Mouse (Mus musculus): ENCODE data around the gene Sec14l2. TPM values are rescaled to one million over a fixed set of nuclear protein-coding genes. Genes with fewer than 3 reads are reported as not detected.

The Sec14l2 gene
- total RNA-seq, 2 experiments from 2014 or later, result 0.91 to 1.1 TPM

DNA sequence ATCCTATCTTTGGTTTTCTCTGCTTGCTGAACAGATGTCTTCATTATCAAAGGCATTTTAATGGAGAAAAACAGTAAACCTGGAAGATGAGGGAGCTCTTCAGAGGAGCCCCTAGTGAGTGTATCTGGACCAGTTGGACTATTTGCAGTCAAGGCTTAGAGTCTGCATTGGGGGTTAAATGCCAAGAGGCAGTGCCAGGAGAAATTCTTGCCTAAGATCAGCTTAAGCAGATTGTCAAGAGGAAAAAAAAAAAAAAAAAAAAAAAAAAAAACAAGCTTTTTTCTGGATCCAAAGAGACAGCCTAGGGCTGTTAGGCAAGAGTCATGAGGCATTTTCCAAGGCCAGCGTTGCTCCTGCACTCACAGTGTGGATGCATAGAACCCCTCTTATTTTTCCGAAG, 75.4 kb downstream of the Sec14l2 start:
- DNase-seq, result no peak

Small RNAs within 50 kb of the gene (microRNA-seq; reads per million reads assigned to microRNA genes)
- gene Mir3060, result 0.61 to 2.8 reads per million in 2 experiments

Other genes with a start within 250 kb of the Sec14l2 start
- under 1 TPM; 0.14 to 0.17 TPM for gene 4921536K21Rik, start 228.3 kb downstream of the Sec14l2 start, total RNA-seq (2021)
- gene Dusp18, start 228.2 kb downstream of the Sec14l2 start, total RNA-seq (2021), result 10 to 100 TPM; 21.5 to 24.4 TPM
- 1 to 10 TPM; 3.6 to 4.0 TPM for gene Slc35e4, start 208.8 kb downstream of the Sec14l2 start, total RNA-seq (2021)
- gene Tcn2, start 191.3 kb downstream of the Sec14l2 start, total RNA-seq (2021), result 10 to 100 TPM; 38.8 to 40.6 TPM
- 10 to 100 TPM; 41.0 to 42.0 TPM for gene Pes1, start 159.4 kb downstream of the Sec14l2 start, total RNA-seq (2021)
- gene 4930556J24Rik, start 146.6 kb downstream of the Sec14l2 start, total RNA-seq (2021), result not detected
- under 1 TPM; 0.14 to 0.23 TPM for gene Gal3st1, start 139.8 kb downstream of the Sec14l2 start, total RNA-seq (2021)
- not detected for gene Sec14l4, start 92.0 kb downstream of the Sec14l2 start, total RNA-seq (2021)
- gene Sec14l3, start 58.6 kb downstream of the Sec14l2 start, total RNA-seq (2021), result not detected
- gene Mtfp1, start 28.0 kb downstream of the Sec14l2 start, total RNA-seq (2021), result 10 to 100 TPM; 46.3 to 52.0 TPM
- 10 to 100 TPM; 17.5 to 18.3 TPM for gene Rnf215, start 11.8 kb upstream of the Sec14l2 start, total RNA-seq (2021)
- 1 to 10 TPM; 5.8 to 6.5 TPM for gene Ccdc157, start 36.9 kb upstream of the Sec14l2 start, total RNA-seq (2021)
- gene Sf3a1, start 36.9 kb upstream of the Sec14l2 start, total RNA-seq (2021), result 10 to 100 TPM; 56.6 to 56.9 TPM
- 10 to 100 TPM; 10.9 to 11.8 TPM for gene Tbc1d10a, start 63.4 kb upstream of the Sec14l2 start, total RNA-seq (2021)
- 1 to 10 TPM; 4.7 to 5.1 TPM for gene Castor1, start 94.8 kb upstream of the Sec14l2 start, total RNA-seq (2021)
- gene Osm, start 113.0 kb upstream of the Sec14l2 start, total RNA-seq (2021), result under 1 TPM in 1 of 2 experiments, not detected in 1; 0.14 TPM
- 1 to 10 TPM; 1.8 to 2.0 TPM for gene Lif, start 134.1 kb upstream of the Sec14l2 start, total RNA-seq (2021)

All from heart, postnatal 4 days (tissue).